Mouse (Mus musculus): ENCODE results near the gene Nadk2. TPM values are rescaled to one million over a fixed set of nuclear protein-coding genes. Genes with fewer than 3 reads are reported as not detected.
A peak's percentile ranks its signal among the peaks of the same experiment; 100 is the strongest.

The Nadk2 gene
- polyA plus RNA-seq, 1 experiment from 2014 or later = 23.4 TPM

GRCm38 (mm10) chr15:9082753-9083152 lies 11.7 kb downstream of the Nadk2 start:
- Histone ChIP-seq H3K36me3 (ENCODE audit: control insufficient read depth, insufficient read depth, low read length) (peaks cover 11% of the 10 kb centered on the region), H3K4me1 (ENCODE audit: control insufficient read depth, insufficient read depth, low read length) (no peaks in the 10 kb centered on the region; the same call in 1 of the 2 replicates), H3K4me3 (ENCODE audit: low read depth, low read length) (no peak overlapping the region), H3K9me3 (replicated peaks; ENCODE audit: control insufficient read depth, low read length) (no peaks in the 10 kb centered on the region), H3K27me3 (replicated peaks; ENCODE audit: control insufficient read depth, insufficient read depth, low read length) (no peaks in the 10 kb centered on the region), H3K27ac (ENCODE audit: low read depth, low read length) (no peak overlapping the region), H3K4me2 (ENCODE audit: low read length) (no peak overlapping the region), H3K9ac (ENCODE audit: low read length) (no peak overlapping the region)
- no peak for ATAC-seq
- 92% methylated on average over 9 of the region's 9 CpGs for WGBS
- DNase-seq (ENCODE audit: low spot score) = no peak

DNA sequence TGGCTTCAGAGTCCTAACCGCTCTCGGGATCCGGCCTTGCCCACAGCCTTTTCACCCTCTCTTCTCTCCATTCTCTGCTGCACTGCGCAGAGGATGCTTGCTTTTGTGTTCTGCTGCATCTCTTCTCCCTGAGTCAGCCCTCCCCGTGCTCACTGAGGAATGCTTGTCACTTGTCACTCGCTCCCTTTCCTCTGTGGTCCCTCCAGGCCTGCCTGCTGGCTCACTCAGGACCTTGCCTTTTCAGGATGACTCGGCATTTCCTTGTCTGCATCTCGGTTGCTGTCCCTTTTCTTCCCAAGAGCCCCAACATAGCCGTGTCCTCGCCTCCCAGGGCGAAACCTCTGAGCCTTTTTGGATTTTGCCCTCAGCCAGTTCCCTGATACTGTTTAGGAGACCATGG lies 15.8 kb downstream of the Nadk2 start:
- ATAC-seq (no peak), DNase-seq (ENCODE audit: low spot score) (no peak)
- 51% methylated on average over 11 of the region's 11 CpGs for WGBS
- no peaks in the 10 kb centered on the region for H3K4me1 ChIP-seq (ENCODE audit: control insufficient read depth, insufficient read depth, low read length)
- peaks cover 11% of the 10 kb centered on the region for H3K36me3 ChIP-seq (ENCODE audit: control insufficient read depth, insufficient read depth, low read length)
- H3K27ac ChIP-seq (ENCODE audit: low read depth, low read length) = no peak overlapping the region
- H3K9me3 ChIP-seq (replicated peaks; ENCODE audit: control insufficient read depth, low read length) = no peaks in the 10 kb centered on the region
- no peak overlapping the region for H3K9ac ChIP-seq (ENCODE audit: low read length)
- H3K4me2 ChIP-seq (ENCODE audit: low read length) = no peak overlapping the region
- no peaks in the 10 kb centered on the region for H3K27me3 ChIP-seq (replicated peaks; ENCODE audit: control insufficient read depth, insufficient read depth, low read length)
- H3K4me3 ChIP-seq (ENCODE audit: low read depth, low read length) = no peak overlapping the region

GRCm38 (mm10) chr15:9087421-9087820 lies 16.4 kb downstream of the Nadk2 start:
- H3K27me3 ChIP-seq (replicated peaks; ENCODE audit: control insufficient read depth, insufficient read depth, low read length) = no peaks in the 10 kb centered on the region
- H3K27ac ChIP-seq (ENCODE audit: low read depth, low read length) = no peak overlapping the region
- no peaks in the 10 kb centered on the region for H3K4me1 ChIP-seq (ENCODE audit: control insufficient read depth, insufficient read depth, low read length)
- H3K36me3 ChIP-seq (ENCODE audit: control insufficient read depth, insufficient read depth, low read length) = peaks cover 11% of the 10 kb centered on the region
- ATAC-seq (no peak), DNase-seq (ENCODE audit: low spot score) (no peak)
- no peak overlapping the region for H3K4me3 ChIP-seq (ENCODE audit: low read depth, low read length)
- no peak overlapping the region for H3K9ac ChIP-seq (ENCODE audit: low read length)
- no peak overlapping the region for H3K4me2 ChIP-seq (ENCODE audit: low read length)
- 71% methylated on average over 5 of the region's 5 CpGs for WGBS
- H3K9me3 ChIP-seq (replicated peaks; ENCODE audit: control insufficient read depth, low read length) = no peaks in the 10 kb centered on the region

DNA sequence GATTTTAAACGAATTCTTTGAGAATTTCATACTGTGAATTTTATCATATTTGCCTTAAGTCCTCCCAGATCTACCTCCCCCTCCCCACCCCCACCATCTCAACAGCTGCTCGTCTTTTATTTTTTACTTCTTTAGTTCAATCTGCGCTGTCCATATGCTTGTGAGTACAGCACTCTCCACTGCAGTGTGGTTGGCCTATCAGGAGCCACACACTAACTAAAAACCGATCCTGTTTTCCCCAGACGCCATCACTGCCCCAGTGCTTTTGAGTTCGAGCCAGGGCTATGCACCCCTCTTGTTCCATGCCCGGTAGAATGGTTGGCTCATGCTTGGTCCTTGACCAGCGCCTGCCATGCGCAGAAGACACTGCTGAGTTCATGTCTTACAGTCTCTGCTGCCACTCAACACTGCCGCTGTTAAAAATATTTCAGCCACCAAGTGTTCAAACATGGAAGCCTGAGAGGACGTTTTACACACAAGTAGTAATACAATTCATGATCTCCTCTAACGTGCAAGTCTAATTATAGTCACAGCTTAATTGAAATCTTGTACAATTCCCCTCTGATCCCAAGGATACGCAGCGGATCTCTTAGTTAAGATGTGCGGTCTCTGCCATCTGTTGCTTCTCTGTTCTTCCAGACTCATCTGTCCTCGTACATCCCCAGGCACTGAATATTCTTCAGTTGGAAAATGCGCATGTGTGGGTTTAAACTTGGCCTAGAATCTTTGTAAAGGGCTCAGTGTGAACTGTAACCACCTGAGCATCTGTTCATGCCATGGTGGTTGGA lies 17.0 kb downstream of the Nadk2 start:
- no peaks in the 10 kb centered on the region for H3K27me3 ChIP-seq (replicated peaks; ENCODE audit: control insufficient read depth, insufficient read depth, low read length)
- H3K9ac ChIP-seq (ENCODE audit: low read length) = no peak overlapping the region
- no peak overlapping the region for H3K4me2 ChIP-seq (ENCODE audit: low read length)
- WGBS = 86% methylated on average over 17 of the region's 17 CpGs
- H3K36me3 ChIP-seq (ENCODE audit: control insufficient read depth, insufficient read depth, low read length) = peaks cover 14% of the 10 kb centered on the region
- H3K4me3 ChIP-seq (ENCODE audit: low read depth, low read length) = no peak overlapping the region
- H3K27ac ChIP-seq (ENCODE audit: low read depth, low read length) = no peak overlapping the region
- no peaks in the 10 kb centered on the region for H3K4me1 ChIP-seq (ENCODE audit: control insufficient read depth, insufficient read depth, low read length)
- H3K9me3 ChIP-seq (replicated peaks; ENCODE audit: control insufficient read depth, low read length) = no peaks in the 10 kb centered on the region
- DNase-seq (ENCODE audit: low spot score) (no peak), ATAC-seq (no peak)

- WGBS = 87% methylated on average over 8 of the region's 8 CpGs
- no peak overlapping the region for H3K4me2 ChIP-seq (ENCODE audit: low read length)
- no peaks in the 10 kb centered on the region for H3K4me1 ChIP-seq (ENCODE audit: control insufficient read depth, insufficient read depth, low read length)
- no peaks in the 10 kb centered on the region for H3K9me3 ChIP-seq (replicated peaks; ENCODE audit: control insufficient read depth, low read length)
- H3K4me3 ChIP-seq (ENCODE audit: low read depth, low read length) = no peak overlapping the region
- H3K27ac ChIP-seq (ENCODE audit: low read depth, low read length) = no peak overlapping the region
- H3K27me3 ChIP-seq (replicated peaks; ENCODE audit: control insufficient read depth, insufficient read depth, low read length) = no peaks in the 10 kb centered on the region
- ATAC-seq (no peak), DNase-seq (ENCODE audit: low spot score) (no peak)
- H3K36me3 ChIP-seq (ENCODE audit: control insufficient read depth, insufficient read depth, low read length) = peaks cover 20% of the 10 kb centered on the region
- H3K9ac ChIP-seq (ENCODE audit: low read length) = no peak overlapping the region
Measured at GRCm38 (mm10) chr15:9088683-9089072, 17.6 kb downstream of the Nadk2 start.

GRCm38 (mm10) chr15:9089136-9089720 lies 18.2 kb downstream of the Nadk2 start:
- no peak overlapping the region for H3K27ac ChIP-seq (ENCODE audit: low read depth, low read length)
- H3K4me3 ChIP-seq (ENCODE audit: low read depth, low read length) = no peak overlapping the region
- peaks cover 20% of the 10 kb centered on the region for H3K36me3 ChIP-seq (ENCODE audit: control insufficient read depth, insufficient read depth, low read length)
- WGBS = 7% methylated on average over 2 of the region's 2 CpGs
- no peak overlapping the region for H3K9ac ChIP-seq (ENCODE audit: low read length)
- no peaks in the 10 kb centered on the region for H3K27me3 ChIP-seq (replicated peaks; ENCODE audit: control insufficient read depth, insufficient read depth, low read length)
- no peaks in the 10 kb centered on the region for H3K4me1 ChIP-seq (ENCODE audit: control insufficient read depth, insufficient read depth, low read length)
- no peak overlapping the region for H3K4me2 ChIP-seq (ENCODE audit: low read length)
- no peaks in the 10 kb centered on the region for H3K9me3 ChIP-seq (replicated peaks; ENCODE audit: control insufficient read depth, low read length)
- no peak for ATAC-seq
- DNase-seq (ENCODE audit: low spot score) = no peak

DNA sequence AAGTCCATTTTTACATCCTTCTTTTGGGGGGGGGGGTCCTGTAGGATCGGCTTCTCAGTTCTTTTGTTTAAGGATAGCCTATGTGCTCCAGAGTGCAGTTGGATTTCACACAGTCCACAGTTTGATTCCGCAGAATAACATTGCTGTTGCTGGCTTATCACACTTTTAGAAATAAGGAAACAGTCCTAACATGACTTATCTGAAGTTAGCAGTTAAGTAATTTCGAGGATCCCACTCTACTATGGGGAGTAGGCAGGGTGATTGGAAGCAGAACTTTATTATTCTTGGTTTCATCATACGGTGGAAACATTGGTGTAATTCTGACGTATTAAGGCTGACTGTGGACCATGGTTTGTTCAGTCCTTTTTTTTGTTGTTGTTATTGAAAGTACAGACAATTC lies 19.6 kb downstream of the Nadk2 start:
- Histone ChIP-seq H3K27me3 (replicated peaks; ENCODE audit: control insufficient read depth, insufficient read depth, low read length) (no peaks in the 10 kb centered on the region), H3K36me3 (ENCODE audit: control insufficient read depth, insufficient read depth, low read length) (peaks cover 18% of the 10 kb centered on the region), H3K4me3 (ENCODE audit: low read depth, low read length) (no peak overlapping the region), H3K4me2 (ENCODE audit: low read length) (no peak overlapping the region), H3K27ac (ENCODE audit: low read depth, low read length) (no peak overlapping the region), H3K9ac (ENCODE audit: low read length) (no peak overlapping the region), H3K9me3 (replicated peaks; ENCODE audit: control insufficient read depth, low read length) (no peaks in the 10 kb centered on the region), H3K4me1 (ENCODE audit: control insufficient read depth, insufficient read depth, low read length) (no peaks in the 10 kb centered on the region)
- ATAC-seq (no peak), DNase-seq (ENCODE audit: low spot score) (no peak)
- WGBS = 96% methylated on average over 5 of the region's 5 CpGs

DNA sequence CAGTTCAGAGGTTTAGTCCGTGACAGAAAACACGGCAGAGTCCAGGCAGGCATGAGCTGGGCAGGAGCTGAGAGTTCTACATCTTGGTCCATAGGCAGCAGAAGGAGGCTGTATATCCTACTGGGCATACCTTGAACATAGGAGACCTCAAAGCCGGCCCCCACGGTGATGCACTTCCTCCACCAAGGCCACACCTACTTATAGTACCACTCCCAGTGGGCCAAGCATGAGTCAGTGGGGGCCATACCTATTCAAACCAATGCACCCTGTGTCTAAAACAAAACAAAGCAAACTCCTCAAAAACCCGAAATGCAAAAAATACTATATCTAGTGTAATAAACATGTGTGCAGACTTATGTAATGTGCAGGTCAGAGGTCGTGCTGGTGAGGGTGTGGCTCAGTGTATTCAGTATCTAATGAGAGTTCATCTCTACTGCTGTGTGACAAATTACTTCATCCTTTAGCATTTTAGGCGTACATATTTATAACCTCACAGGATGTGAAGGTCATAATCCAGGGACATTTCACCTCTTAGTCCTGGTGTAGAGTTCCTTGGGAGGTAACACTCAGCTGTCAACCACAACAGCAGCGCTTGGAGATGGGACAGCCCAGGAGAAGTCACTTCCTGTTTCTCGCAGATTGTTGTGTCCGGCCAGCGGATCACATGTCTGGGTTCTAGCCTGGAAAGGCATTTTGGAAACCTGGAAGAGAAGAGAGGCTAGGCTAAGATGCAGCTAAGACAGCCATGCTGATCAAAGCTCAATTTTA lies 22.7 kb downstream of the Nadk2 start:
- H3K36me3 ChIP-seq (ENCODE audit: control insufficient read depth, insufficient read depth, low read length) = peaks cover 22% of the 10 kb centered on the region
- peak; percentile 30 for ATAC-seq
- 84% methylated on average over 11 of the region's 11 CpGs for WGBS
- H3K27ac ChIP-seq (ENCODE audit: low read depth, low read length) = no peak overlapping the region
- H3K27me3 ChIP-seq (replicated peaks; ENCODE audit: control insufficient read depth, insufficient read depth, low read length) = no peaks in the 10 kb centered on the region
- DNase-seq (ENCODE audit: low spot score) = no peak
- H3K4me3 ChIP-seq (ENCODE audit: low read depth, low read length) = no peak overlapping the region
- no peaks in the 10 kb centered on the region for H3K9me3 ChIP-seq (replicated peaks; ENCODE audit: control insufficient read depth, low read length)
- no peak overlapping the region for H3K9ac ChIP-seq (ENCODE audit: low read length)
- no peaks in the 10 kb centered on the region for H3K4me1 ChIP-seq (ENCODE audit: control insufficient read depth, insufficient read depth, low read length)
- H3K4me2 ChIP-seq (ENCODE audit: low read length) = 0 out of 2 replicates have a peak overlapping the region, but pooled peaks have one; percentile 24

Measured in forebrain, embryonic 14.5 days (tissue).